Mouse (Mus musculus) embryonic facial prominence, embryonic 12.5 days (tissue): Measurements from ENCODE around the gene Ptprt. TPM values are rescaled to one million over a fixed set of nuclear protein-coding genes. Genes with fewer than 3 reads are reported as not detected.

Experiments
- ATAC-seq: fragments of 200-750 bp; cut with Nextera tagmentation; 2 replicates; pipeline ENCODE4 v1.8.0; 2017; ENCODE audit not compliant: insufficient number of reproducible peaks, insufficient read depth, low FRiP score, low TSS enrichment
- H3K27ac ChIP-seq: fragments of 300-500 bp; sonication (generic); 2 replicates; pipeline ENCODE4 v1.5.1; 2016; ENCODE audit warnings: mild to moderate bottlenecking
- H3K27me3 ChIP-seq: fragments of 300-500 bp; sonication (generic); 2 replicates; pipeline ENCODE4 v1.6.1; 2016; ENCODE audit warnings: mild to moderate bottlenecking, moderate library complexity
- H3K36me3 ChIP-seq: fragments of 300-500 bp; sonication (generic); 2 replicates; pipeline ENCODE4 v1.6.1; 2016; ENCODE audit warnings: mild to moderate bottlenecking
- H3K4me1 ChIP-seq: fragments of 300-500 bp; sonication (generic); 2 replicates; pipeline ENCODE4 v1.6.1; 2016
- H3K4me2 ChIP-seq: fragments of 300-500 bp; sonication (generic); replicated peaks from 2 replicates; pipeline ENCODE4 v1.6.1; 2016; ENCODE audit warnings: mild to moderate bottlenecking, moderate library complexity
- H3K4me3 ChIP-seq: fragments of 300-500 bp; sonication (generic); 2 replicates; pipeline ENCODE4 v1.5.1; 2016; ENCODE audit warnings: mild to moderate bottlenecking
- H3K9ac ChIP-seq: fragments of 300-500 bp; sonication (generic); 2 replicates; pipeline ENCODE4 v1.6.1; 2016; ENCODE audit warnings: mild to moderate bottlenecking, moderate library complexity
- H3K9me3 ChIP-seq: fragments of 300-500 bp; sonication (generic); 2 replicates; pipeline ENCODE4 v1.6.1; 2016; ENCODE audit warnings: mild to moderate bottlenecking, moderate library complexity
- WGBS: fragments of 180-500 bp; shearing (Covaris S2); methylation state at CpG from one replicate; pipeline ENCODE4 v1.1.7; 2016; 5-methylcytosine and 5-hydroxymethylcytosine counted together
- polyA plus RNA-seq: library from polyadenylated mRNA; unstranded; fragments of >200 nt; fragmentation: Nextera tagmentation; extraction: Ambion mirVana; gene quantifications from 2 replicates; pipeline ENCODE4 v1.2.1, GENCODE M21; 2016

Gene Ptprt
- polyA plus RNA-seq, 1 experiment from 2014 or later, result 1.3 TPM

- H3K4me2 ChIP-seq, result no peak overlapping the region
- no peak overlapping the region for H3K9ac ChIP-seq
- no peaks in the 10 kb centered on the region for H3K4me1 ChIP-seq
- no peak overlapping the region for H3K27ac ChIP-seq
- ATAC-seq, result no peak
- 76% methylated on average over 2 of the region's 2 CpGs for WGBS
- no peaks in the 10 kb centered on the region for H3K9me3 ChIP-seq
- H3K36me3 ChIP-seq, result no peaks in the 10 kb centered on the region
- no peaks in the 10 kb centered on the region for H3K27me3 ChIP-seq
- no peak overlapping the region for H3K4me3 ChIP-seq
These were observed 893.4 kb downstream of the Ptprt start for GRCm38 (mm10) chr2:161767528-161767927.

- Histone ChIP-seq H3K9ac (no peak overlapping the region), H3K27ac (no peak overlapping the region), H3K4me2 (no peak overlapping the region), H3K4me1 (peaks cover 3% of the 10 kb centered on the region; the same call in 1 of the 2 replicates), H3K9me3 (no peaks in the 10 kb centered on the region), H3K36me3 (no peaks in the 10 kb centered on the region), H3K27me3 (no peaks in the 10 kb centered on the region), H3K4me3 (no peak overlapping the region)
- ATAC-seq, result no peak
- 41% methylated on average over 4 of the region's 4 CpGs for WGBS
These were observed 947.9 kb downstream of the Ptprt start for GRCm38 (mm10) chr2:161713024-161713423.

- H3K4me1 ChIP-seq, result peaks cover 3% of the 10 kb centered on the region; the same call in 1 of the 2 replicates
- H3K4me2 ChIP-seq, result no peak overlapping the region
- H3K9me3 ChIP-seq, result no peaks in the 10 kb centered on the region
- no peak overlapping the region for H3K27ac ChIP-seq
- no peaks in the 10 kb centered on the region for H3K27me3 ChIP-seq
- no peak for ATAC-seq
- no peaks in the 10 kb centered on the region for H3K36me3 ChIP-seq
- 85% methylated on average over 5 of the region's 5 CpGs for WGBS
- no peak overlapping the region for H3K4me3 ChIP-seq
- H3K9ac ChIP-seq, result no peak overlapping the region
These were observed 951.6 kb downstream of the Ptprt start for GRCm38 (mm10) chr2:161709316-161709715.

DNA sequence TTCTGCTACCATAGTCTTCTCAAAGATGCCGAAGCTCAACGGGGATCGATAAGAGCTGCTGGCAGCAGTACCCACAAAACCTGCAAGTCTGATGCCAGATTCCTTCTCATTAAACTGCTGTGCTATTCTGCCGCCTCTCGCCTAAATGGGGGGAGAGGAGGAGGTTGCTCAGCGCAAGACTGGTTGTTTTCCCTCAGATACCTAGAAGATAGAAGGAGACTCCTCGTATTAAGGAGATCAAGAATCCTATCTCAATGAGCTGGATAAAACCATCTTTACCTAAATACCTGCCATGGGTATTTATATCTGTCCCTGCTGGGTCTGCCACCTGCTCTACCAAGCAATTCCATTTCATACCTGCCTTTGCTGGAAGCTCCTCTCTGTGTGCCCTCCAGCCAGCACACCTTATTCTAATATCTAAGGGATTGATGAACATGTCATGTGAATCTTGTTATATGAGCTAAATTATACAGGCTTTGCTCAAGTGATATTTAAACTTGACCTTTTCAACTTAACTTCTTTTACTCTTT lies 954.5 kb downstream of the Ptprt start:
- Histone ChIP-seq H3K9ac (no peak overlapping the region), H3K9me3 (no peaks in the 10 kb centered on the region), H3K4me3 (no peak overlapping the region), H3K36me3 (no peaks in the 10 kb centered on the region), H3K4me1 (peaks cover 3% of the 10 kb centered on the region; the same call in 1 of the 2 replicates), H3K27ac (no peak overlapping the region), H3K4me2 (no peak overlapping the region), H3K27me3 (no peaks in the 10 kb centered on the region)
- WGBS, result 91% methylated on average over 7 of the region's 7 CpGs
- ATAC-seq, result no peak

- Histone ChIP-seq H3K36me3 (no peaks in the 10 kb centered on the region), H3K9me3 (no peaks in the 10 kb centered on the region), H3K4me3 (no peak overlapping the region), H3K4me1 (no peaks in the 10 kb centered on the region), H3K9ac (no peak overlapping the region), H3K27me3 (no peaks in the 10 kb centered on the region), H3K4me2 (no peak overlapping the region), H3K27ac (no peak overlapping the region)
- 43% methylated on average over 8 of the region's 8 CpGs for WGBS
- no peak for ATAC-seq
These were observed 956.1 kb downstream of the Ptprt start for GRCm38 (mm10) chr2:161704811-161705210.

DNA sequence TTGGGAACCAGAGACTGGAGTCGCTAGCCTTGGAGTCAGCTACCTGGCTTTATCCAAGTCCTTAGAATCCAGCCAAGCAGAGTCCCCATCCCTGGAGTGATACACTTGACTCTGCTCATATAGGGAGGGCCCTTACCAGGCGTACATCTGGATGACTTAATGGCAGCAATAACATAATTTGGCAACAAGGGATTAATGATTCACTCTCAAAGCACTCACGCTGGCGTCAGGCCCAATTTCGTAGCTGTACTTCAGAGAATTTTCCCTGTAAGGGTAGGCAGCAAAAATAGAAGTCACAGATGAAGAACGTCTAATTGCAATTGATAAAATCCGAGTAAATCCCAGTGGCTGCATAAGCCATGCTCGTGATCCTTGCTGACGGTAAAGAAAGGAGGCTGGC lies 956.5 kb downstream of the Ptprt start:
- H3K27ac ChIP-seq, result no peak overlapping the region
- no peak overlapping the region for H3K9ac ChIP-seq
- no peaks in the 10 kb centered on the region for H3K27me3 ChIP-seq
- H3K4me1 ChIP-seq, result no peaks in the 10 kb centered on the region
- ATAC-seq, result no peak
- no peaks in the 10 kb centered on the region for H3K9me3 ChIP-seq
- H3K36me3 ChIP-seq, result no peaks in the 10 kb centered on the region
- no peak overlapping the region for H3K4me2 ChIP-seq
- H3K4me3 ChIP-seq, result no peak overlapping the region
- WGBS, result 45% methylated on average over 9 of the region's 9 CpGs

GRCm38 (mm10) chr2:161695819-161696218 lies 965.1 kb downstream of the Ptprt start:
- no peak overlapping the region for H3K4me3 ChIP-seq
- no peaks in the 10 kb centered on the region for H3K36me3 ChIP-seq
- no peak overlapping the region for H3K9ac ChIP-seq
- H3K27me3 ChIP-seq, result no peaks in the 10 kb centered on the region
- no peak overlapping the region for H3K27ac ChIP-seq
- 88% methylated on average over 8 of the region's 8 CpGs for WGBS
- H3K4me2 ChIP-seq, result no peak overlapping the region
- no peak for ATAC-seq
- no peaks in the 10 kb centered on the region for H3K4me1 ChIP-seq
- H3K9me3 ChIP-seq, result no peaks in the 10 kb centered on the region

GRCm38 (mm10) chr2:161668302-161668986 lies 992.5 kb downstream of the Ptprt start:
- Histone ChIP-seq H3K9me3 (no peaks in the 10 kb centered on the region), H3K4me1 (no peaks in the 10 kb centered on the region), H3K4me3 (no peak overlapping the region), H3K4me2 (no peak overlapping the region), H3K36me3 (no peaks in the 10 kb centered on the region), H3K27me3 (no peaks in the 10 kb centered on the region), H3K9ac (no peak overlapping the region), H3K27ac (no peak overlapping the region)
- no peak for ATAC-seq
- WGBS, result 84% methylated on average over 12 of the region's 12 CpGs

DNA sequence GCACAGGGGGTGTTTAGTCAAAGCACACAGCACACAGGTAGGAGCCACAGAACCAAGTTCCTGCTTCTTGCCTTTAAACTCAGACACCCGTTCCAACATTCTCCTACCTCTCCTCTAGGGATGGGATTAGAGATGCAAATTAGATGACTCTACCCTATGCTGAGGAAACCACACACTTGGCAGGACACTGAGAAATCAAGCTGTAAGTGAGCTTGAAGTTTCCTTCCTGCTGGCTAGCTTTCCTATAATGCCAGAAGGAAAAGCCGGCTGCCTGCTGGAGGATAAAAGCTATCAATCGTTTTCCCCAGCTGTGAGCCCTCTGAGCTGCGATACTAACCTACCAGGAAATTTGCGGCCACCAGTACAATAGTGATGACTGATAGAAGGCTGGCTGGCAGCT lies 999.0 kb downstream of the Ptprt start:
- H3K4me1 ChIP-seq, result no peaks in the 10 kb centered on the region
- no peaks in the 10 kb centered on the region for H3K9me3 ChIP-seq
- H3K4me3 ChIP-seq, result no peak overlapping the region
- no peaks in the 10 kb centered on the region for H3K36me3 ChIP-seq
- 48% methylated on average over 5 of the region's 5 CpGs for WGBS
- ATAC-seq, result no peak
- H3K9ac ChIP-seq, result no peak overlapping the region
- H3K27me3 ChIP-seq, result no peaks in the 10 kb centered on the region
- H3K4me2 ChIP-seq, result no peak overlapping the region
- no peak overlapping the region for H3K27ac ChIP-seq

DNA sequence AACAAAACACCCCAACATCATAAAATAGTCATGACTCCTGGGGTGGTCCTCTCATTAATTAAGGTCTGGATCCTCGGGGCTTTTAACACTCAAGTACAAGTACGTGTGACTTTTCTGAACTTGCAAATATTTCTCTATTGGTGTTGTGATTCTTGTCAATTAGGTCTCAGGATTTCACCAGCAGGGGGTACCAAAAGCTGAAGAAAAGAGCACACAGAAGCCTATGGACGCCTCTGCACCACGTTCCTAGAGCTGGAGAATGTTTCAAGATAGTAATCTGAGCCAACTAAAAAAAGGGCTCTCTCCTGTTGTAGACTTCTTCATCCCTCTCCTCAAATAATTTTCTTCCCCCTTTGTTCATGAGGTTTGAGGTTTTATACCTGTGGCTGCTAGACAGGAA lies 1000.1 kb downstream of the Ptprt start:
- Histone ChIP-seq H3K27me3 (no peaks in the 10 kb centered on the region), H3K4me1 (no peaks in the 10 kb centered on the region), H3K36me3 (no peaks in the 10 kb centered on the region), H3K4me2 (no peak overlapping the region), H3K9me3 (no peaks in the 10 kb centered on the region), H3K4me3 (no peak overlapping the region), H3K9ac (no peak overlapping the region), H3K27ac (no peak overlapping the region)
- ATAC-seq, result no peak
- 27% methylated on average over 4 of the region's 4 CpGs for WGBS

DNA sequence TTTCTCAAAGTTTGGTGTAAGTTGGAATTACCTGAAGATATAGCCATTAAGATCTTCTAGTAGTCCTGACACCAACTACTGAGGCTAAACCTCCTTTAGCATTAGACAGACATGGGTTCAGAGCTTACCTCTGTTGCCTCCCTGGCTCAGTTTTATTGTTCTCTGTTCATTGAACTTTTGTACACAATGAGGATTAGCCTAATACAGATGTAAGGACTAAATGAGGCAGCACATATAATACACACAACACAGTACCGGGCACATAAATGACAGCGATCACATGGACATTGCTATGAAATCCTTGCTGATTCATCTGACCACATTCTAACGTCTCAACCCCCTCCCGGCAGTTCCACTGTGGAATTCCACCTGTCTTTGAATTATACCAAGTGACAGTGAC lies 1003.9 kb downstream of the Ptprt start:
- no peaks in the 10 kb centered on the region for H3K4me1 ChIP-seq
- 85% methylated on average over 4 of the region's 4 CpGs for WGBS
- ATAC-seq, result no peak

DNA sequence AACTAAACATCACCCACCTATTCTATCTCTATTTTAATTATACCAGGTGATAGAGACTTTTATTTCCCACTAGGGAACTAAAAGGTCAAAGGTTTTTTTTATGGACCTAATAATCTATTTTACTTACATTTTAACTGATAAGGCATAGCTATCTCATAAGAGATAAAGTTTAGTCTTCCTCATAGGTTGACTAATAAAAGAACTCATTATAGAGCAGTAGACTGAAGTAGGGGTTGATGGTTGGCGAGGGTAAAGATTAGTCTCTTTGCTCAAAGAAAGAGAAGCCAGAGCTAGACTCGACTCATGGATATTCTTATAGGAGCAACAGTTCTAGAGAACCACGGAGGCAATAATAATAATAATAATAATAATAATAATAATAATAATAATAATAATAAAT lies 1004.3 kb downstream of the Ptprt start:
- Histone ChIP-seq H3K4me1 (no peaks in the 10 kb centered on the region), H3K36me3 (no peaks in the 10 kb centered on the region), H3K9me3 (no peaks in the 10 kb centered on the region), H3K4me2 (no peak overlapping the region), H3K27ac (no peak overlapping the region), H3K9ac (no peak overlapping the region), H3K4me3 (no peak overlapping the region), H3K27me3 (no peaks in the 10 kb centered on the region)
- ATAC-seq, result no peak
- 93% methylated on average over 3 of the region's 3 CpGs for WGBS

More for the DNA sequence above, 1003.9 kb downstream of the Ptprt start:
- Histone ChIP-seq H3K4me3 (no peak overlapping the region), H3K36me3 (no peaks in the 10 kb centered on the region), H3K9me3 (no peaks in the 10 kb centered on the region), H3K4me2 (no peak overlapping the region), H3K27ac (no peak overlapping the region), H3K9ac (no peak overlapping the region), H3K27me3 (no peaks in the 10 kb centered on the region)
